Mouse (Mus musculus) urinary bladder, adult 2 months (tissue): ENCODE data around the gene Tec. TPM values are rescaled to one million over a fixed set of nuclear protein-coding genes. Genes with fewer than 3 reads are reported as not detected.
A peak's percentile ranks its signal among the peaks of the same experiment; 100 is the strongest.

ENCODE experiments used
- DNase-seq: peaks from one replicate; pipeline ENCODE4 v3.0.0; 2022; ENCODE audit warnings: low spot score
- polyA plus RNA-seq: library from polyadenylated mRNA; depleted of rRNA; stranded (reverse); fragments of >200 nt; gene quantifications from 2 replicates; pipeline ENCODE4 v1.2.3, GENCODE M21; 2012; rRNA removed

Tec gene
- polyA plus RNA-seq = 4.9 and 5.0 TPM in 2 replicates

- peak; percentile 86 for DNase-seq
Observed at GRCm38 (mm10) chr5:72868091-72868875, at the start of gene Tec. Gene Tec, minus strand, starts transcription at chr5:72868483.

GRCm38 (mm10) chr5:72916851-72917250 is 48.6 kb upstream of the Tec start:
- DNase-seq = no peak

GRCm38 (mm10) chr5:72916048-72916447 is 47.8 kb upstream of the Tec start:
- no peak for DNase-seq

GRCm38 (mm10) chr5:72914633-72915561 is 46.6 kb upstream of the Tec start:
- peak; percentile 28 for DNase-seq

- DNase-seq = peak; percentile 97
Observed at GRCm38 (mm10) chr5:72913648-72914557, 45.6 kb upstream of the Tec start, which contains the start of gene Slain2. Gene Slain2, plus strand, starts transcription at chr5:72914304.

- no peak for DNase-seq
Observed at GRCm38 (mm10) chr5:72911284-72911683, 43.0 kb upstream of the Tec start.

- DNase-seq = no peak
Observed at GRCm38 (mm10) chr5:72910373-72910772, 42.1 kb upstream of the Tec start.

- no peak for DNase-seq
Observed at GRCm38 (mm10) chr5:72909363-72909762, 41.1 kb upstream of the Tec start.

GRCm38 (mm10) chr5:72908324-72908936 is 40.1 kb upstream of the Tec start:
- no peak for DNase-seq

GRCm38 (mm10) chr5:72907402-72907801 is 39.1 kb upstream of the Tec start:
- DNase-seq = no peak

GRCm38 (mm10) chr5:72904903-72905790 is 36.9 kb upstream of the Tec start:
- no peak for DNase-seq

GRCm38 (mm10) chr5:72902876-72903516 is 34.7 kb upstream of the Tec start:
- no peak for DNase-seq

GRCm38 (mm10) chr5:72902312-72902711 is 34.0 kb upstream of the Tec start:
- DNase-seq = no peak

GRCm38 (mm10) chr5:72901866-72902265 is 33.6 kb upstream of the Tec start:
- DNase-seq = no peak

- no peak for DNase-seq
Observed at GRCm38 (mm10) chr5:72899255-72899654, 31.0 kb upstream of the Tec start.

GRCm38 (mm10) chr5:72897998-72898397 is 29.7 kb upstream of the Tec start:
- DNase-seq = no peak

GRCm38 (mm10) chr5:72896478-72897279 is 28.4 kb upstream of the Tec start:
- no peak for DNase-seq

GRCm38 (mm10) chr5:72895261-72895660 is 27.0 kb upstream of the Tec start:
- no peak for DNase-seq

- DNase-seq = no peak
Observed at GRCm38 (mm10) chr5:72893987-72894386, 25.7 kb upstream of the Tec start.
